Mouse (Mus musculus) lung, postnatal 0 days (tissue): ENCODE measurements around the gene Hvcn1.

Source experiments
- CTCF ChIP-seq: IDR thresholded peaks from 2 replicates; pipeline ENCODE4 v1.5.1; 2016; ENCODE audit warnings: antibody characterized with exemption, mild to moderate bottlenecking
- EP300 ChIP-seq: IDR thresholded peaks from 2 replicates; pipeline ENCODE4 v1.6.1; 2016; ENCODE audit warnings: antibody characterized with exemption, mild to moderate bottlenecking, control low read depth

GRCm38 (mm10) chr5:122210890-122211289 lies 4.3 kb downstream of the Hvcn1 start:
- no peak for TF ChIP-seq EP300
- no peak for TF ChIP-seq CTCF
